Mouse (Mus musculus) megakaryocyte, adult 5-6 weeks (primary cell): ENCODE measurements around the gene Ecm2. TPM values are rescaled to one million over a fixed set of nuclear protein-coding genes. Genes with fewer than 3 reads are reported as not detected.

ENCODE experiments used
- total RNA-seq, 2 experiments: library from RNA; stranded (forward) in 1 of 2; stranded (reverse) in 1 of 2; fragments of 153-499, 151-499 nt in 1 of 2; fragments of 221-1000, 200-1000 nt in 1 of 2; gene quantifications; 2 replicates each; pipeline versions ENCODE4 v1.2.3 to v1.2.4; 2015 to 2017

Ecm2 gene
- total RNA-seq, 2 experiments from 2014 or later: 0.07 TPM; not detected in 1

Other genes with a start within 250 kb of the Ecm2 start
- gene Fgd3, start 184.5 kb upstream of the Ecm2 start, total RNA-seq (2015): 10.7 and 12.2 TPM in 2 replicates
- gene Fgd3, start 184.5 kb upstream of the Ecm2 start, total RNA-seq (2017): 26.1 and 30.9 TPM in 2 replicates
- 14.9 and 15.3 TPM in 2 replicates for gene Bicd2, start 163.2 kb upstream of the Ecm2 start, total RNA-seq (2015)
- gene Bicd2, start 163.2 kb upstream of the Ecm2 start, total RNA-seq (2017): 24.7 and 27.7 TPM in 2 replicates
- 2.5 and 3.1 TPM in 2 replicates for gene Ippk, start 83.6 kb upstream of the Ecm2 start, total RNA-seq (2015)
- 5.9 and 7.4 TPM in 2 replicates for gene Ippk, start 83.6 kb upstream of the Ecm2 start, total RNA-seq (2017)
- 0.71 and 1.1 TPM in 2 replicates for gene Tes3-ps, start 11.5 kb upstream of the Ecm2 start, total RNA-seq (2015)
- 1.8 and 3.9 TPM in 2 replicates for gene Tes3-ps, start 11.5 kb upstream of the Ecm2 start, total RNA-seq (2017)
- not detected in 2 replicates for gene Aspn, start 39.6 kb downstream of the Ecm2 start, total RNA-seq (2015)
- gene Aspn, start 39.6 kb downstream of the Ecm2 start, total RNA-seq (2017): not detected in 2 replicates
- gene Omd, start 77.7 kb downstream of the Ecm2 start, total RNA-seq (2015): not detected in 2 replicates
- gene Omd, start 77.7 kb downstream of the Ecm2 start, total RNA-seq (2017): not detected in 2 replicates
- gene Ogn, start 103.2 kb downstream of the Ecm2 start, total RNA-seq (2015): 0.07 and 0.40 TPM in 2 replicates
- 0.15 and 0.77 TPM in 2 replicates for gene Ogn, start 103.2 kb downstream of the Ecm2 start, total RNA-seq (2017)
- 21.0 and 23.3 TPM in 2 replicates for gene Cenpp, start 148.0 kb downstream of the Ecm2 start, total RNA-seq (2015)
- gene Cenpp, start 148.0 kb downstream of the Ecm2 start, total RNA-seq (2017): 16.5 and 18.7 TPM in 2 replicates
- gene Nol8, start 148.3 kb downstream of the Ecm2 start, total RNA-seq (2015): 15.8 and 18.0 TPM in 2 replicates
- gene Nol8, start 148.3 kb downstream of the Ecm2 start, total RNA-seq (2017): 16.6 and 17.3 TPM in 2 replicates
- 29.0 and 31.8 TPM in 2 replicates for gene Iars, start 177.3 kb downstream of the Ecm2 start, total RNA-seq (2015)
- gene Iars, start 177.3 kb downstream of the Ecm2 start, total RNA-seq (2017): 31.5 and 33.1 TPM in 2 replicates